Mouse (Mus musculus): ENCODE results near the gene Aloxe3.

Aloxe3 gene

GRCm38 (mm10) chr11:69185031-69185430, 59.3 kb downstream of the Aloxe3 start:
- DNase-seq = no peak

- no peak for DNase-seq
These were observed 60.2 kb downstream of the Aloxe3 start for GRCm38 (mm10) chr11:69185936-69186335.

DNA sequence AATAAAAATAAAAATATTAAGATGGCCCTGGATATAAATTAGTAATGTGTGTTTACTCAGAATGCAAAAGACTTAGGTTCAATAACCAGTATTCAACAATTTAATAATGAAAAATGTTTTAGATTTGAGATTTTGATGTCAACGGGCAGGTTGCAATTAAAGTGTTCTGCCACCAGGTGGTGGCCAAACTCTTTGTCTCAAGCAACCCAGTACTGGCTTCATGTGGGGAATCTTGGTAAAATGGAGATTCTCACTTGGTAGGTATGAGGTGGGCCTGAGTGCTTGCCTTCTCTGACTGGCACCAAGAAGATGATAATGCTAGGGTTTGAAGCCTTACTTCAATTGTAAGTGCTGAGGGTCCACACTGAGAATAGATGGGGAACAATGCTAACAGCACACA, 67.1 kb downstream of the Aloxe3 start:
- peak; percentile 34 for DNase-seq

GRCm38 (mm10) chr11:69196766-69197165, 71.1 kb downstream of the Aloxe3 start:
- peak; percentile 59 for DNase-seq

DNA sequence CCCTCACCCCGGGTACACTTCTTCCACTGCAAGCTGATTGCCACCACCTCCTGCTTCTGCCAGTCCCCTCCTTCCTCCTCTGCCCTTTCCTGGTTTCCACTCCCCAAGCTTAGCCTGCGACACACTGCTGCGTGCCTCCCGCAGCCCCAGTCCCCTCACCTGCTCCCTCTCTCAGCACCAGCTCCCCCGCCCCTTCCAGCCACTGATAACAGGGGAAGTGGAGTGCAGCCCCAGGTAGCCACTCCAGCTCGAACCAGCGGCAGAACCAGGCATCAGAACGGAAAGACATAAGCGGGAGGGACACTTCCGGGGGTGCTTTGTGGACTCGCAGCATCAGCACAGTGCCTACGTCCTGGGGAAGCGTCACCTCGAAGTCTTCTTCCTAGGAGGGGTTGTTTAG, 71.5 kb downstream of the Aloxe3 start:
- no peak for DNase-seq

DNA sequence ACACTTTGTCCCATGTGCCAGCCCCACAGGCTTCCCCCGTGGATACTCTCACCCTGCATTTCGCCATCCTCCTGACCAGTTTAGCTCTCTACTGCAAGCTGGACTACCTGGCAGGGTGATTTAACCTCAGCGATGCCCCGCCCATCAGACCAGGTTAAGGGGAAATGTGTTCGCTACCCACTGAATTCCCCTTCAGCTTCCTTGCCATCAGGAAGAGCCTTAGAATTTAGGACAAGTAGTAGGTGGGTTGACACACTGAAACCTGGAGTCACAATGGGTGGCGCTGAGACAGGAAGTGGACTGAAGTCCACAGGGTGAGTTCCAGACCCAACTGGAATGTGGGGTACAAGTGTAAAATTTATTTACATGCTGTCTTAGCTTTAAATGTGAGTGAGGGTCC, 72.0 kb downstream of the Aloxe3 start, which contains the start of gene Alox8:
Alox8 (minus strand) TSS at position 101 of the 400 bp plus-strand sequence.
- no peak for DNase-seq
